Mouse (Mus musculus) G1E (cell line): ENCODE measurements around the gene Zc3h15. TPM values are rescaled to one million over a fixed set of nuclear protein-coding genes. Genes with fewer than 3 reads are reported as not detected.

Source experiments
- ATAC-seq: 2 replicates; pipeline ENCODE4 v1.8.0; 2016; ENCODE audit warnings: mild to moderate bottlenecking; ENCODE audit not compliant: insufficient number of reproducible peaks, poor library complexity, low FRiP score, severe bottlenecking; ENCODE audit errors: extremely low read depth
- DNase-seq: peaks from one replicate; pipeline ENCODE4 v3.0.0; 2012; ENCODE audit warnings: low spot score
- H3K27me3 ChIP-seq: 2 replicates; pipeline ENCODE4 v1.6.1; 2012; ENCODE audit warnings: mild to moderate bottlenecking, low read length, inconsistent platforms; ENCODE audit not compliant: insufficient read depth
- H3K36me3 ChIP-seq: replicated peaks from 2 replicates; pipeline ENCODE3; 2012; ENCODE audit warnings: mild to moderate bottlenecking, inconsistent platforms
- H3K4me1 ChIP-seq: 2 replicates; pipeline ENCODE4 v1.6.1; 2012; ENCODE audit warnings: low read depth, low read length, inconsistent platforms, mixed read lengths; ENCODE audit not compliant: insufficient read depth
- H3K4me3 ChIP-seq: 2 replicates; pipeline ENCODE4 v1.5.1; 2012; ENCODE audit warnings: low read depth, mild to moderate bottlenecking, inconsistent platforms, low read length, moderate library complexity, mixed read lengths
- H3K9me3 ChIP-seq: replicated peaks from 2 replicates; pipeline ENCODE4 v1.6.1; 2012; ENCODE audit warnings: inconsistent platforms
- CTCF ChIP-seq: IDR thresholded peaks from 2 replicates; pipeline ENCODE4 v1.5.1; 2012; ENCODE audit warnings: low read depth, low read length, inconsistent platforms, mixed read lengths
- GATA1 ChIP-seq: IDR thresholded peaks from 2 replicates; pipeline ENCODE4 v1.6.1; 2012; ENCODE audit warnings: borderline replicate concordance, low read length, inconsistent platforms, mixed read lengths
- GATA2 ChIP-seq: IDR thresholded peaks from 2 replicates; pipeline ENCODE4 v1.6.1; 2012; ENCODE audit warnings: low read depth, low read length, inconsistent platforms, borderline replicate concordance
- POLR2AphosphoS5 ChIP-seq: IDR thresholded peaks from 2 replicates; pipeline ENCODE4 v1.6.1; 2012; ENCODE audit warnings: low read depth, low read length, inconsistent platforms; ENCODE audit not compliant: insufficient replicate concordance
- TAL1 ChIP-seq: conservative IDR thresholded peaks from 2 replicates; pipeline ENCODE4 v1.6.1; 2012; ENCODE audit warnings: low read depth, low read length, inconsistent platforms, mixed read lengths
- polyA plus RNA-seq: library from polyadenylated mRNA; stranded (reverse); fragments of >175 nt; gene quantifications from 2 replicates; pipeline ENCODE4 v1.2.3, GENCODE M21; 2012
- total RNA-seq, 2 experiments: library from RNA; stranded (forward) in 1 of 2; stranded (reverse) in 1 of 2; fragments of 200-1000 nt in 1 of 2; fragments of >200 nt in 1 of 2; fragmentation: Nextera tagmentation in 1 of 2; gene quantifications; 2 replicates each; pipeline ENCODE4 v1.2.3; 2014 to 2017

The Zc3h15 gene
- total and polyA plus RNA-seq, 3 experiments, result 145 to 812 (median 154) TPM

GRCm38 (mm10) chr2:83690372-83690771, 46.1 kb downstream of the Zc3h15 start:
- H3K4me1 ChIP-seq, result no peaks in the 10 kb centered on the region
- no peak for DNase-seq
- H3K27me3 ChIP-seq, result no peaks in the 10 kb centered on the region; the same call in 1 of the 2 replicates
- no peak for ATAC-seq
- H3K9me3 ChIP-seq, result peaks cover 11% of the 10 kb centered on the region
- TF ChIP-seq TAL1 (no peak), POLR2AphosphoS5 (no peak), GATA2 (no peak), CTCF (no peak), GATA1 (no peak)
- H3K4me3 ChIP-seq, result no peak overlapping the region
- H3K36me3 ChIP-seq, result no peaks in the 10 kb centered on the region

DNA sequence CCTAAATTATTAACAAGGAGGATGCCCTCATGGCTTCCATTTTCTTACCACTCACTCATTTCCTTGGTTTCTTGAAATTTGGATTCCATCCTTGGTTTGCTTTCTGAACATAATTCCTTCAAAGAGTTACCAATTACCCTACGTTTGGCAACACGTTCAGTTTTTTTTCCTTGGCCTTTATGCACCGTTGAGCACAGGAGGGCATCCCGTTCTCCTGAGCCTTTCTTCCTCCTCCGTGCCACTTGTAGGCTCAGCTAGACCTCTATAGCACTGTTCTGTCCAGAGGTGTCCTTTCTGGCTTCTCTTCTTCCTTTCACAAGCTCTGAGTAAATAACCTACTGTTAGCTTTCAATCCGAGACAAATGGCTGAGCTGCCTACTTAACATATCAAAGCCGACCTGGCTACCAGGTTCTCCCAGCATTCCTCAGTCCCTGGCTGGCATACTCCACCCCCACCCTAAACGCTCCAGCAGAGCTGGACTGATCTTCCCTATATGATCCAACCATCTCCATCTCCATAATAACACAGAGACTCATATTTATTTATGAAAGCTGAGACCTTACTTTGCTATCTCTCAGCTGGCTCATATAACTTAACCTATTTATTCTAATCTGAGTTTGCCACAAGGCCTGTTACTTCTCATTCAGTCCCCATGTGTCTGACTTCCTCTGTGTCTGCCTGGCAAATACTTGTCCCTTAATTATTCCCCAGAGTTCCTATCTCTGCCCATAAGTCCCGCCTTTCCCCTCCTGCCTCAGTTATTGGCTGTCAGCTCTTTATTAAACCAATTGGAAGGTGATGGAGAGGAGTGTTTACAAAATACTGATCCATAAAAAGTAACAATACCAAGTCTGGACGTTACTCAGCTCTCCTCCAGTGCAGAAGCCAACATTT, 48.7 kb downstream of the Zc3h15 start:
- TF ChIP-seq GATA2, result no peak
- TF ChIP-seq GATA1, result no peak
- TF ChIP-seq POLR2AphosphoS5, result no peak
- TF ChIP-seq TAL1, result no peak
- TF ChIP-seq CTCF, result no peak
- no peak for DNase-seq
- Histone ChIP-seq H3K9me3 (peaks cover 11% of the 10 kb centered on the region), H3K36me3 (no peaks in the 10 kb centered on the region), H3K4me1 (no peaks in the 10 kb centered on the region), H3K4me3 (no peak overlapping the region), H3K27me3 (no peaks in the 10 kb centered on the region; the same call in 1 of the 2 replicates)
- no peak for ATAC-seq

DNA sequence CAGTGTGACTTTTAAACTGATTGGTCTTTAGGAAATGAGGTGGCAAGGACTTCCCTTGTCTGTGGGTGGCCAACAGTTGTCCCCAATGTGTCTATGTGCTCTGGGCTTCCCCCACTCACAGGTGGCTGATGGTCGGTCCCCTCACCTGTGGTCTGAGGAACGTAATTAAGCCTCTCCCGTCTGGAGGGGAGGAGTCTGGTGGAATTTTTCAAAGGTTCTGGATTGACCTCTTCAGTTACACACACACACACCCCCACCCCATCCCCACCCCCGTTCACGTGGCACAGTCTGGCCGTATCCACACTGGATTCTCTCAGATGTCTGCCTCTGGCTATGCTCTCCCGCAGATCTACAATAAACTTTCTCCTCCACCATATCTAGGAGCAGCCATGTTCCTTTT, 49.8 kb downstream of the Zc3h15 start:
- Histone ChIP-seq H3K4me1 (no peaks in the 10 kb centered on the region), H3K4me3 (no peak overlapping the region), H3K9me3 (peaks cover 4% of the 10 kb centered on the region; the same call in 1 of the 2 replicates), H3K27me3 (no peaks in the 10 kb centered on the region; the same call in 1 of the 2 replicates), H3K36me3 (no peaks in the 10 kb centered on the region)
- TF ChIP-seq GATA1 (no peak), TAL1 (no peak), GATA2 (no peak), CTCF (no peak), POLR2AphosphoS5 (no peak)
- ATAC-seq (no peak), DNase-seq (no peak)

- H3K9me3 ChIP-seq, result no peaks in the 10 kb centered on the region
- DNase-seq, result no peak
- TF ChIP-seq TAL1, result no peak
- no peak for TF ChIP-seq GATA2
- no peak for TF ChIP-seq POLR2AphosphoS5
- TF ChIP-seq GATA1, result no peak
- no peak for TF ChIP-seq CTCF
- peaks cover 3% of the 10 kb centered on the region; the same call in 1 of the 2 replicates for H3K27me3 ChIP-seq
- no peaks in the 10 kb centered on the region for H3K4me1 ChIP-seq
- no peak overlapping the region for H3K4me3 ChIP-seq
- ATAC-seq, result no peak
- no peaks in the 10 kb centered on the region for H3K36me3 ChIP-seq
Observed at GRCm38 (mm10) chr2:83695345-83696247, 51.4 kb downstream of the Zc3h15 start.

- H3K27me3 ChIP-seq, result peaks cover 5% of the 10 kb centered on the region; the same call in 1 of the 2 replicates
- no peak overlapping the region for H3K4me3 ChIP-seq
- ATAC-seq (no peak), DNase-seq (no peak)
- no peaks in the 10 kb centered on the region for H3K9me3 ChIP-seq
- TF ChIP-seq TAL1, result no peak
- no peak for TF ChIP-seq GATA2
- TF ChIP-seq POLR2AphosphoS5, result no peak
- no peak for TF ChIP-seq CTCF
- no peak for TF ChIP-seq GATA1
- no peaks in the 10 kb centered on the region for H3K4me1 ChIP-seq
- no peaks in the 10 kb centered on the region for H3K36me3 ChIP-seq
Observed at GRCm38 (mm10) chr2:83698484-83698883, 54.2 kb downstream of the Zc3h15 start.

- Histone ChIP-seq H3K4me1 (no peaks in the 10 kb centered on the region), H3K27me3 (peaks cover 5% of the 10 kb centered on the region; the same call in 1 of the 2 replicates), H3K9me3 (no peaks in the 10 kb centered on the region), H3K4me3 (no peak overlapping the region), H3K36me3 (no peaks in the 10 kb centered on the region)
- TF ChIP-seq GATA1, result no peak
- TF ChIP-seq CTCF, result no peak
- no peak for TF ChIP-seq POLR2AphosphoS5
- no peak for TF ChIP-seq TAL1
- no peak for TF ChIP-seq GATA2
- no peak for ATAC-seq
- no peak for DNase-seq
Observed at GRCm38 (mm10) chr2:83699324-83699723, 55.1 kb downstream of the Zc3h15 start.
